8 mouse cellular contexts compared by ENCODE assay signal in genomic region chr19:40736680-40737512, GRCm38 (mm10). TPM values are rescaled to one million over a fixed set of nuclear protein-coding genes. Genes with fewer than 3 reads are reported as not detected.
DNase-seq lines count a peak whose midpoint lies in the region; ATAC-seq lines count a peak whose summit lies in the region.

No protein-coding gene starts in this region.

- peaks cover 17% of the 10 kb centered on the region for H3K4me1 ChIP-seq in hindbrain, embryonic 10.5 days (replicated peaks)
- H3K4me1 ChIP-seq in lung, embryonic 16.5 days (replicated peaks; ENCODE audit: control insufficient read depth, insufficient read depth, low read length), result no peaks in the 10 kb centered on the region

- H3K4me2 ChIP-seq in lung, embryonic 16.5 days (ENCODE audit: low read depth, low read length), result peak overlapping the region; percentile 44

- peak; percentile 95 for DNase-seq in R1 (ENCODE audit: low read depth, low spot score)
- DNase-seq in cerebellum, adult 9-11 months, result peak; percentile 56
- DNase-seq in frontal cortex, adult 2 months (ENCODE audit: extremely low spot score in 1 of 2, low spot score in 1 of 2), result peak; percentile 65 to 85
- peak; percentile 89 for DNase-seq in hindbrain, embryonic 10.5 days (ENCODE audit: low spot score)
- DNase-seq in layer of hippocampus, adult 9-11 months, result peak; percentile 79
- peak; percentile 43 for DNase-seq in ovary, postnatal 14 days (ENCODE audit: low spot score)
- peak; percentile 61 to 72 for DNase-seq in thymus, postnatal 36 days

- peak overlapping the region; percentile 36 for H3K4me3 ChIP-seq in hindbrain, embryonic 10.5 days
- H3K4me3 ChIP-seq in lung, embryonic 16.5 days (ENCODE audit: low read length), result peak overlapping the region; percentile 14; the same call in 1 of the 2 replicates

- no peaks in the 10 kb centered on the region for H3K36me3 ChIP-seq in hindbrain, embryonic 10.5 days
- H3K36me3 ChIP-seq in lung, embryonic 16.5 days (ENCODE audit: control insufficient read depth, insufficient read depth, low read length), result no peaks in the 10 kb centered on the region

- WGBS in hindbrain, embryonic 10.5 days, result 21% methylated on average over 17 of the region's 17 CpGs
- 28% methylated on average over 17 of the region's 17 CpGs for WGBS in lung, embryonic 16.5 days

- ATAC-seq in lung, embryonic 16.5 days (ENCODE audit: low read depth), result peak; percentile 88

- no peaks in the 10 kb centered on the region for H3K9me3 ChIP-seq in hindbrain, embryonic 10.5 days
- no peaks in the 10 kb centered on the region for H3K9me3 ChIP-seq in lung, embryonic 16.5 days (ENCODE audit: control insufficient read depth, low read length)

- H3K9ac ChIP-seq in lung, embryonic 16.5 days (ENCODE audit: low read length), result 0 out of 2 replicates have a peak overlapping the region, but pooled peaks have one; percentile 19

- H3K27me3 ChIP-seq in hindbrain, embryonic 10.5 days (ENCODE audit: insufficient read depth, poor library complexity, severe bottlenecking), result no peaks in the 10 kb centered on the region
- H3K27me3 ChIP-seq in lung, embryonic 16.5 days (ENCODE audit: control insufficient read depth, insufficient read depth, low read depth, low read length), result no peaks in the 10 kb centered on the region

- H3K27ac ChIP-seq in hindbrain, embryonic 10.5 days, result peak overlapping the region; percentile 85
- H3K27ac ChIP-seq in lung, embryonic 16.5 days (ENCODE audit: low read length), result no peak overlapping the region

RNA-seq across cellular contexts. Expression of gene Cc2d2b, which starts 11.7 kb away (rescaled TPM):
- polyA plus RNA-seq in frontal cortex, adult 2 months (2012; rRNA removed), result 0.10 and 0.15 TPM in 2 replicates
- 0.20 and 0.55 TPM in 2 replicates for polyA plus RNA-seq in hindbrain, embryonic 10.5 days (2016; fragmentation: Nextera tagmentation; extraction: Ambion mirVana)
- 0.28 TPM in 1 of 2 replicates, not detected in the other for polyA plus RNA-seq in lung, embryonic 16.5 days (2015; fragmentation: Nextera tagmentation; extraction: Ambion mirVana)

Comparison
In these comparisons a context has a peak if more than half of its experiments do, and no peak if none do; other contexts are left out.
1. DNase-seq: peak in every context shown above with its lines; median percentile 95 in R1; 89 in hindbrain, embryonic 10.5 days; 79 in layer of hippocampus, adult 9-11 months; 75 in frontal cortex, adult 2 months; 66 in thymus, postnatal 36 days; 56 in cerebellum, adult 9-11 months; 43 in ovary, postnatal 14 days.